Mouse (Mus musculus): ENCODE data around the gene Rln3.

GRCm38 (mm10) chr8:84060245-84060644 lies 15.4 kb upstream of the Rln3 start:
- no peak for TF ChIP-seq CTCF (conservative IDR thresholded peaks at IDR 0.05; ENCODE audit: low read length)
- TF ChIP-seq NANOG (IDR thresholded peaks at IDR 0.05; ENCODE audit: borderline replicate concordance, low read length): no peak
